Mouse (Mus musculus): Measurements from ENCODE around the gene Acrbp.

The Acrbp gene

GRCm38 (mm10) chr6:125099421-125099971 is 50.0 kb downstream of the Acrbp start:
- peak; percentile 75 for DNase-seq (ENCODE audit: low spot score)

- no peak for DNase-seq (ENCODE audit: low spot score)
These were observed 52.0 kb downstream of the Acrbp start for GRCm38 (mm10) chr6:125101444-125101843.

- DNase-seq (ENCODE audit: low spot score), result no peak
These were observed 54.7 kb downstream of the Acrbp start for GRCm38 (mm10) chr6:125104223-125104622.

GRCm38 (mm10) chr6:125107705-125108104 is 58.2 kb downstream of the Acrbp start:
- no peak for DNase-seq (ENCODE audit: low spot score)

- DNase-seq (ENCODE audit: low spot score), result no peak
These were observed 59.9 kb downstream of the Acrbp start for GRCm38 (mm10) chr6:125109371-125109770.

GRCm38 (mm10) chr6:125110927-125111326 is 61.4 kb downstream of the Acrbp start:
- DNase-seq (ENCODE audit: low spot score), result peak; percentile 59

GRCm38 (mm10) chr6:125112553-125112952 is 63.1 kb downstream of the Acrbp start:
- no peak for DNase-seq (ENCODE audit: low spot score)

Measured in retina, embryonic 14.5 days (tissue).